Mouse (Mus musculus) bone marrow macrophage, adult 2 months (primary cell): ENCODE measurements at regions not wholly inside any gene's neighbourhood (a gene's known extent, or its start where the extent isn't known, plus 50 kb on each side); places are given as distances from the start of the nearest gene placed in this dataset.
"Not testable (repeated sequence)": the region's sequence is repeated elsewhere in the genome, so short reads cannot be mapped to it uniquely, and the experiment has no call there.

Experiments used
- CTCF ChIP-seq: IDR thresholded peaks from 2 replicates; pipeline ENCODE4 v1.5.1; 2012; ENCODE audit warnings: low read depth, mild to moderate bottlenecking, low read length, moderate library complexity
- POLR2A ChIP-seq: IDR thresholded peaks from 2 replicates; pipeline ENCODE4 v1.6.1; 2012; ENCODE audit warnings: mild to moderate bottlenecking, low read depth, low read length, borderline replicate concordance

- TF ChIP-seq CTCF, POLR2A: not testable (repeated sequence)
Measured at GRCm38 (mm10) chr14:53253470-53253869, 757.9 kb upstream of the Olfr1507 start.
